Mouse (Mus musculus): Measurements from ENCODE around the gene Aak1. TPM values are rescaled to one million over a fixed set of nuclear protein-coding genes. Genes with fewer than 3 reads are reported as not detected.
"Not testable (repeated sequence)": the region's sequence is repeated elsewhere in the genome, so short reads cannot be mapped to it uniquely, and the experiment has no call there.

The Aak1 gene
- total RNA-seq, 2 experiments from 2014 or later: 4.4 to 10.4 TPM

DNA sequence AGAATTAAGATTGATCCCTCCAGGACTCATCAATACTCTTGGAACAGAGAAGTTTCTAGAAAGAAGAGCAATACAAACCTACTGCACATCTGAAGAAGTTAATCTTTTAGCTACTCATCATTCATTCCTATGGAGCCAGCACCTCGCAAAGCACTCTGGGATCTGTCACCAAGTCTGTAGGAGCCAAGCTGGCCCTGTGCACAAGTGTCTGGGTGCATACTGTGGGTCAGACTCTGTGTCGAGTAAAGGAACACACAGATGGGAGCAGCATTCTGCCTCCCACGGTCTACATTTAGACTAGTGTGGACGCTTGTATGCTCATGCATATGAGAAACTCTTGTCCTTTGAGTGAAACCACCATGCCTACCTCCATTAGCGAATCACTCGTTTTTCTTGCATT is 148.0 kb downstream of the Aak1 start:
- no peak for ATAC-seq (replicated peaks; ENCODE audit: low FRiP score, poor library complexity, severe bottlenecking)

DNA sequence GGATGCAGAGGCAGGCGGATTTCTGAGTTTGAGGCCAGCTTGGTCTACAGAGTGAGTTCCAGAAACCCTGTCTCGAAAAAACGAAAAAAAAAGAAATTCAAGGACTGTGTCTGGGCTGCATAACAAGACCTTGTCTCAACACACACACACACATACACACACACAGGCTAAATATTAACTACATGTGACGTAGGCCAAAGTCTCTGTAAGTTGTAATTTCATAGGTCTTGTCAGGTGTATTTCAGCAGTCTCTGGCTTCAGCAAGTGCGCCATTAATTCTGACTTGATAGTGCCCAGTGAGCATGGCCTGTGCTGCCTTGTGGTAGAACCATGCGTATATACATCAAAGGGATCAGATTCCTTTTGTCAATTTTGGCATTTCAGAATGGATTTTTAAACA is 152.7 kb downstream of the Aak1 start:
- ATAC-seq (replicated peaks; ENCODE audit: low FRiP score, poor library complexity, severe bottlenecking): no peak

DNA sequence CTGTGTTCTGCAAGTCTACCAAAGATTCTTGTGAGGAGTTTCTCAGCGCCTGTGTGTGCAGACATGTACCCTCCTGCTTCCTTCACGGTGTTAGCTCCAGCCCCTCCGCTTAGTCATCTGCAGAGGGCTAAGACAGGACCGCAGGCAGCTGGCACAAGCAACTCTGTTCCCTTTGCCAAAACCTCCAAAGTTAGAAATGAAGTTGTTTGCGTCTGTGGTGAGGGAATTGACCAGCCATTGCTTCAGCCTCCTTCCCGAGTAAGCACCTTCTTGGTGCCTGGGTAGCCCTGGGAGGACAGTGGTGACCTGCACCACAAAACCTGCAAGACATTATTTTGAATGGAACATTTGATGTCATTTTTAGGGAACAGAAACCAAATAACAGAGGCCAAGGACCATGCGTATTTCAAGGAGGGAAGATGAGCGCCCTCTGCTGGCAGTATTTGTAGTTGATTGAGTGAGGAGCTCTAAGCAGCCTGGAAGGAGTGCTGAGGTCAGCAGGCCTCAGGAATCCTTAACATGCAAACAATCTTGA is 153.3 kb downstream of the Aak1 start:
- ATAC-seq (replicated peaks; ENCODE audit: low FRiP score, poor library complexity, severe bottlenecking): peak; percentile 85

DNA sequence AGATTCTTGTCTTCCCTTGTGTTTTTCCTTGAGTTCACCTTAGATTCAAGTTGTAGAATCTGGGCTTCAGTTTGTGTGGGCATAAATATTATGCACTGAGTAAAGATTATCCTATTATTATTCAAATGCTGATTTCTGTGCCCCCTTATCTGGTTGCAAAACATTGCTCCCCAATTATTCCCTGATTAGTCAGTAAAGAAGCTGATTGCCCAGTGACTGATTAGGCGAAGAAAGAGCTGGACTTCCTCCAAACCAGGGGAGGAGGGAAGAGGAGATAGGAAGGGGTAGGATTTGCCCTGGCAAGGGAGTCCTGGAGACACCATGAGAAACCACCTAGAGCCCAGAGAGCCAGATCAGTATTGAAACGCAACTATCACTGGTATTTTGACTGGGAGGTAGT is 154.8 kb downstream of the Aak1 start:
- ATAC-seq (replicated peaks; ENCODE audit: low FRiP score, poor library complexity, severe bottlenecking): no peak

DNA sequence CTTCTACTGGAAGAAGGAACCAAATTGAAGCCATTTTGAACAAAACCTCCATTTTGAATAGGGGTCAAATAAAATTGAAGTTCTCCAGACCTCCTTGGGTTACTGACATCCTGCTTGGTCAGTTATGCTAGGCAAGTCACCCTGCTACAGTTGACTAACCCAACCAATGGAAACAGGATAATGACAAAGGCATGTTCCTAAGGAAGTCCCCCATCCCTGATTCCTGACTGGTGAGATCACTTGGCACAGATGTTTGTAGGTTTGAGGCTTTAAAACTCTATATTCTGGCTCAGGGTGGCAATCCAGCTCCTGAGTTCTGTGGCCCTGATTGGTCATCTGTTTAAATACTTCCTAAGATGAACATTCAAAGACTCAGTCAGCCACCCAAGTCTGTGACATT is 156.3 kb downstream of the Aak1 start:
- no peak for ATAC-seq (replicated peaks; ENCODE audit: low FRiP score, poor library complexity, severe bottlenecking)

DNA sequence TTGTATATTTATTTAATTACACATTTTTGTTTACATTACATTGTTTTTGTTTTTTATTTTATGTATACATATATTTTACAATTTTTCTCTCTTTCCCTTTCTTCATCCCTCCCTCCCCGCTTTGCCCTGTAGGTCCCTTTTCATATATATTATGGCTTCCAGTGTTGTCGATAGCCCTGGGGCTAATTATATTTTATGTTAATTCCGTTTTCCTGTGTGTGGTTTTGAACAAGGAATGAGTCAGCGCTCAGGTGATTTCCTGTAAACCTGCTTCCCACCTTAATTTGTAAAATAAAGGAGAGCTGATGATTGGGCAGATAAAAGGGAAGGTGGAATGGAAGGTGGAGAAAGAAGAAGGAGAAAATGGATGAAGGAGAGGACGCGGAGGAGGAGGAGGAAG is 159.6 kb downstream of the Aak1 start, which contains the start of gene Nfu1:
Gene Nfu1, plus strand, starts transcription at position 350 of the 400 bp plus-strand sequence.
- no peak for ATAC-seq (replicated peaks; ENCODE audit: low FRiP score, poor library complexity, severe bottlenecking)

DNA sequence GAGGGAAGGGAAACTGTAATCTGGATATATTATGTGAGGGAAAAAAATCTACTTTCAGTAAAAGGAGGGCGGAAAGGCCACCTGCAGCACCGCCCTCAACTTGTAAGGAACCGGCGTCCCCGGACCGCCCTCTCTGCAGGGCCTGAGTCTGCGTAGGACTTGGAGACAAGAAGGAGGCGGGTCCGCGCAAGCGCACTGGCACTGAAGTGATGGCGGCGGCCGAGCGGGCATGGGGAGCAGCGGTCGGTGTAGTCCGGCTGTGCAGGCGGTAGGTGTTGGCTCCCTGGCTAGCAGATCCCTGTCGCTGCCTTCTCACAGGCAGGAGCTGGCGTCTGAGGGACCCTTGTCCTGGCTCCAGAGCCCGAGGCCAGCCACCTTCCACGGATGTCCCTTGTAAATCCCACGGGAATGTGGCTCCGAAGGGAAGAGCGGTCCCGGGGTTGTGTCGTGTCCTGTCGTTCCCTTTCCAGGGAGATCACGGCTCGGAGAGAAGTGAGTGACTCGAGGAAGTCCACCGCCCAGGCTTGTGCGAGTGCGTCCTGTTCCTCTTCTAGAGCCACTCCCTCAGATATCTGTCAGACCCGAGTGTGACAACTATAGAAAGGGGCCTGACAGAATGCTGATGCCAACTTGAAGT is 160.5 kb downstream of the Aak1 start:
- peak; percentile 100 for ATAC-seq (replicated peaks; ENCODE audit: low FRiP score, poor library complexity, severe bottlenecking)

DNA sequence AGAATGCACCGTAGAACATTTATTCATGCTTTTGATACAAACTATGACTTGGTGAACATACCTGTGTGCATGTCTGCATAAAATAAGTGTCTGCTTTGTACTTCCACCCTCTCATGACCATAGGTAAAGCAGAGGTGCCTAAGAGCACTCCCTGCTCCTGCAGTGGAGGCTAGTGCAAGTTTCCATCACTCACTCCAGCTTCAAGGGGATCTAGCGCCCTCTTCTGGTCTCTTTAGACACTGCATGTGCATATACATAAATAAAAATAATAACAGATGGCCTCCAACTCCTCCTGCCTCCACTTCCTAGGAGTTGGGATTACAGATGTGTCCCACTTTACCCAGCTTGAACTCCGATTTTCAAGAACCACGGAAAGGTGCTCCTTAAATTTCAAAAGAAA is 167.6 kb downstream of the Aak1 start:
- ATAC-seq (replicated peaks; ENCODE audit: low FRiP score, poor library complexity, severe bottlenecking): peak; percentile 68

DNA sequence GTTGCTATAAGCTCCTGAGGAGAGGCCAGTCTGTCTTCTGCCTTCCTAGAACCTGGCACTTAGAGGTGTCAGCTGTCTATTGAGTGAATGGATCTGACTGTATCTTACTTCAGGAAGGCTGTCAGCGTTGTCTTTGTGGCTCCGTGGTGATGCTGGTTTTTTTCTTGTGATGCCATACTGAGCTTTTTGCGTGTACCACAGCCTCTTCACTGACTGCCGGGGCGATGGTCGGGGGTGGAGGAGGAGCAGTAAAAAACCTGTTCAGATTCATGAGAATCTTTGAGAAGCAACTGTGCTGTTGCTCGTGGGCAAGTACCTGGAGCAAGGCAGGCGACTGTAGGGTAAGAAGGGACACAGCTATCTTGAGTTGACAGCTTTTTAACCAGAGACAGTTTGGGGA is 169.6 kb downstream of the Aak1 start:
- no peak for ATAC-seq (replicated peaks; ENCODE audit: low FRiP score, poor library complexity, severe bottlenecking)

DNA sequence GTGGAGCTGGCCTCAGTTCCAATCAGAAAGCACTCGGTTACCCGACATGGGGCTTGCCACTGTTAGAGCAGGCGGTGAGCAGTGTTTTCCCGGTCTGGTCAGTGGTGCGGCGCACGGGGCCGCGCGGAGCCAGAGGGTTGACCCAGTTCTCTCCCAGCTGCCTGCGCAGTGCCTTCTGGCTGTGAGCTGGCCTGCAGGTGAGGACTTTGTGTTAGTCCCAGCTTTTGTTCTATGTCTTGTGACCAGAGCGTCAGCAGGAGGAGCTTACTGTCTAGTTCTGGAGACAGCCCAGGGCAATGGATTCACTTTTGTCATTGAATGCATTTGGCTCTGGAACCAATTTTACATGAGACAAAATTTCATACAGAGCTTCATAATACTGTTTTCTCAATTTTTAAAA is 172.5 kb downstream of the Aak1 start:
- ATAC-seq (replicated peaks; ENCODE audit: low FRiP score, poor library complexity, severe bottlenecking): no peak

DNA sequence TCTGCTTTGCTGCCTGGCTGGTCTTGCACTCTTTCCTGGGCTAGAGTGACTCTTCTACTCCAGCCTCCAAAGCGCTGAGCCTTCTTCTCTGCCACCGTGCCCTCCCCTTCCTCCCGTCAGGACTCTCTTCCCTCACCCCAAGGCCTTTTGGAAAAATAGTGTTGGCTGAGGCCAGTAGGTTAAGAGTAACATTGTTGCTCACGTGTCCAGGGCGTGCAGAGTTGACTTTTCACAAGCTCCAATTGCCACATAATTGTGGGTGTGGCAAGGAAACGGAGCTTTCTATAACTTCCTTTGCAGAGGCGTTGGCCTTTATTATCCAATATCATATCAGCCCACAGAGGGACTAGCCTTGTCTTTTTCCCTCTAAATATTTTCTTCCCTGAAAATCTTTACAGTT is 177.7 kb downstream of the Aak1 start:
- ATAC-seq (replicated peaks; ENCODE audit: low FRiP score, poor library complexity, severe bottlenecking): no peak

DNA sequence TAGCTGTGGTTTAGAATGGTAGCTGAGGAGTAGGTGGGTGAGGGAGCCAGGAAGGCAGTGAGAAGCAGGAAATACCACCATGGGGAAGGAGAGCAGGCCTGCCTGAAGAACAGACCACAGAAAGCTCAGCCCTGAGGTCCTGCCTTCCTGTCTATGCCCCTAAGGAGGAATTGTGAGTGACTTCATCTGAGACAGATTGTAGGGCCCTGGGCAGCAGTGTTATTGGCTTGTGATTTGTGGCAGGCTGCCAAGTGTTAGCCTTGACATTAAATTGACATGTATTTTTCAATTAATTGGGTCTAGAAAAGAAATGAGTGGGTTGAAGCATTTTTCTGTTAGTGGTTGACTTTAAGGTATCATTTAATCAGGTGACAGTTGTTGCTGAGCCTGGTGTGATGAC is 179.6 kb downstream of the Aak1 start:
- ATAC-seq (replicated peaks; ENCODE audit: low FRiP score, poor library complexity, severe bottlenecking): no peak

DNA sequence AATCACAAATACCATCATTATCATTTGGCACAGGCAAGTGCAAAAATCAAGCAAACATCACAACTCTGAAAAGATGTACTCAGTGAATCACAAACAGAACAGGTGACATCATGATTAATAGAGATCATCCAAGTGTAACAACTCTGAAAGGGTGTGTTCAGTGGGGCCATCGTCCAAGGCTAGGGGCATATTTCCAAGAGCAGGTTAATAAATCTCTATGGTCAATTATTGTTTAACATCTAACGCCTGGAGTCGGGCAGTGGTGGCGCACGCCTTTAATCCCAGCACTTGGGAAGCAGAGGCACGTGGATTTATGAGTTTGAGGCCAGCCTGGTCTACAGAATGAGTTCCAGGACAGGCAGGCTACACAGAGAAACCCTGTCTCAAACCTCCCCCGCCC is 182.0 kb downstream of the Aak1 start:
- ATAC-seq (replicated peaks; ENCODE audit: low FRiP score, poor library complexity, severe bottlenecking): not testable (repeated sequence)

DNA sequence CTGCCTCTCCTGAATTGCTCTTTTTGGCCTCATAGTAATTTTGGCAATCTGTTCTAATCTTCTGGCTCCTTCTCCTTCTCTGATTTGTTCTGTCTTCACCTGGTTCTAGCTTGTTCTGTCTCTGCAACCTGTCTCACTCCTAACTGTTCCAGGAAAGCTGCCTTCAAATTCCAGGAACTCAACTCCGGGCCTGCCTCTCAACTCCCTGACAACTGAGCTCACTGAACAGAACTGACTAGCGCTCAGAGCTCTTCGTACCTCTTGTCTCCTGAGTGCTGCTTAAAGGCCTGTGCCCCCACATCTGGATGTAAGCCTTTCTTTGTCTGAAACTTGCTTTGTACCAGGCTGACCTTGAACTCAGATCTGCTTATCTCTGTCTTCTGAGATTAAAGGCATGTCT is 183.1 kb downstream of the Aak1 start:
- ATAC-seq (replicated peaks; ENCODE audit: low FRiP score, poor library complexity, severe bottlenecking): no peak

DNA sequence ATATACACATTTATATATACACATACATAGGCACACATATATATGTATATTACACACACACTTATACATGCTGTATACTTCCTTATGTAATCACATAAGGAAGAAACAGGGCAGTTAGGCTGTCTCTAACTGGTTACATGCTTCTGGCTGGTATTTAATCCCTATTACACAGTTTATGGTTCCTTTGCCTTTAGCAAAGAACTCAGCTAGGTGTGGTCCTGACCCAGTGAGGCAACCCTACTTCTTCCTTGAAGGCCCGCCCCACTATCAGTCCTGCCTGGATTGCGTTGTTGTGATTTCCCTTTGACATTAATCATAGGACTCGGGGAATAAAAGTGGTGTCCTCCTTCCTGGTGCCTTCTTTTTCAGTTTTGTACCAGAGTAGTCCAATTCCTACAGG is 185.1 kb downstream of the Aak1 start:
- ATAC-seq (replicated peaks; ENCODE audit: low FRiP score, poor library complexity, severe bottlenecking): no peak

DNA sequence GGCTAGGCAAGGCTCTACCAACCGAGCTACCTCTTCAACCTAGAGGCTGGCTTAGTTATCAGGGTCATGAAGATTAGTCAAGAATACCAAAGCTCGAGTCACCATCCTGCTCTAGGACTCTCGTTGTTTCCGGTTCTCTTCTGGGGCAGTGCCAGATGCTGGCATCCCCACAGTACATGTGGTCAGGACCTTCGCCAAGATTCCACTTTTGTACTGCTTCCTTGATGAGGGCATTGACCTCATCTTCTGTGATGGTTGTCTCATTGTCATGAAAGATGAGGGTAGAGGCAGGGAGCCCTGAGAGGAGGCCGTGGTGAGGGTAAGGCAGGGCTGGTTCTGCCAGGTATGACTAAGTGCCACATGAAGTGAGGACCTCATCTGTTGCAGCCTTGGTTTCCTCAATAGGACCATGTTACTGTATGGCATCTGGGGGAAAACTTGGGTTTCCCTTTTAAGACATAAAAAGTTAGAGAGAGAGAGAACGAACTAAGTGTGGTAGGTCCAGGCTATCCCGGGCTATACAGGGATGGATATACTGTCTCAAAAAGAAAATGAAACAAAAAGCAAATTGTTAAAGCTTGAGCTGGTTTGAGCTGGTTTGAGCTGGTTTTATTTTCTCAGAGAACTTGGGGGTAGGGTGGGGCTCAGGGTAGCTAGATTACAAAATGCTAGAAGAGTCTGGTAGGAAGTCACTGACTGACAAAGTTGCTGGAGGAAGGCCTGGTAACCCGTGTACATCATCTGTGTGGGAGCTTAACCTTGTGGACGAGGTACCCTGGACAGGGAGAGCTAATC is 188.7 kb downstream of the Aak1 start:
- no peak for ATAC-seq (replicated peaks; ENCODE audit: low FRiP score, poor library complexity, severe bottlenecking)

DNA sequence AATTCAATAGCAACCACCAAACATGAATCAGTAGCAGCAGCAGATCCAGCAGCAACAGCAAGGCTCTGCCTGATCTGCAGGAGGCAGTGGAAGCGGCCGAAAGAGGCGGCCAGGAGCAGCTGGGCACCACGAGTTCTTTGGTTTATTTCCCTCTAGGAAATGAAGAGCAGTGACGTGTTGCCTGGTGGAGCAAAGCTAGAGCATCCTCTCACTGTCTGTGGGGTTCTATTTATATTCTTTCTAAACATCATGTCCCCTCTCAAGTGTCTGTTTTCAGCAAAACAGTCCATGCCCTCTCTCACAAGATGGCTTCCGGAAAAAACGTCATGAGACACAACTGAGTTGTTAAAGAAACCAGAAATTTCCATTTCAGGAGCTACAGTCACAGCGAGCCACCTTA is 189.8 kb downstream of the Aak1 start:
- no peak for ATAC-seq (replicated peaks; ENCODE audit: low FRiP score, poor library complexity, severe bottlenecking)

DNA sequence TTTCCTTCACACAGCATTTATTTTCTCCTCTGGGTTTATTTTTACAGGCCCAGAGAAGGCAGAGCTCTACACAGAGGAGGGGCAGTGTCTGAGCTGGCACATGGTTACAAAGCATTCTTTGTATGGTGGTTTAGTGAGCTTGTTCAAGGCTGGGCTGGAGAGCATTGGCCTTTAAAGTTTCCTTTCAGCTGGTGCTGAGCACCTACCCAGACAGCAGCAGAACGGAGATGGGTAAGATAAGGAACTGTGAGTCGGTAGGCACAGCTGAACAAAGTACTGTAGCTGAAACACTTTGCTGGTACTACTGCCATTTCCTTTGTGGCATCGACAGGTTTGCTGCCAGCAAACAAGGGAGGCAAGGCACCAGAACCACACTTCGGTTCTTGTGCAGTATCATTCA is 191.7 kb downstream of the Aak1 start:
- no peak for ATAC-seq (replicated peaks; ENCODE audit: low FRiP score, poor library complexity, severe bottlenecking)

DNA sequence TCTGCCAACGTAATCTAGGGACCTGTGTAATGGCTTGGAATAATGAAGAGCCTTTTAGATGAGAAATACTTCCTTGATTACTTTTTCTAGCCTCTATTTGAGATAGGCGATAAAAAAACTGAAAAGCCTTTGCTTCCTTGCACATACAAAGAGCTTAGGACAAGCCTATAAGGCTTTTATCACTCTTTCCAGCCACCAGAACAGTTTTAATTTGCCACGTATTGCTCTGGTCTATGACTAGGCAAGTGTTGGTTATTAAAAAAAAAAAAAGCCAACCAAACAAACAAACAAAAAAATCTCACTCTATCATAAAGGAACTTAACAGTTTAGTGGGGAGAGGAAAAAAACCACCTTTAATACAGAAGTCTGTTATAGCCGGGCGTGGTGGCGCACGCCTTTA is 192.1 kb downstream of the Aak1 start:
- no peak for ATAC-seq (replicated peaks; ENCODE audit: low FRiP score, poor library complexity, severe bottlenecking)

DNA sequence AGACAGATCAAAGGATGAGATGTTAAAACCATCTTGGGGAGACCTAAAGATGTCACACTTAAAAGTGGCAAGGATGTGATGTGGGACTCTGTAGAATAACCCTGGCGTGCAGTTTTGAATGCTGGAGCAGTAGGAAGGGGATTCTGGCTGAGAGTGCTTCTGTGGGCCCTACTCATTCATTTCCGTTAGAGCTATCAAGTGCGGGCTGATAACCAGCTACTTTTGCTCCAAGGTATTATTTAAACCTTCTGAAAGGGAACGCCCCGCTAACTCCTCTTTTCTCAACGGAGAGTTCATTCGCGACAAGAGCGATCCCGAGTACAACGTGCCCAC is 192.7 kb downstream of the Aak1 start:
- ATAC-seq (replicated peaks; ENCODE audit: low FRiP score, poor library complexity, severe bottlenecking): no peak; the same call in 1 of the 2 replicates

DNA sequence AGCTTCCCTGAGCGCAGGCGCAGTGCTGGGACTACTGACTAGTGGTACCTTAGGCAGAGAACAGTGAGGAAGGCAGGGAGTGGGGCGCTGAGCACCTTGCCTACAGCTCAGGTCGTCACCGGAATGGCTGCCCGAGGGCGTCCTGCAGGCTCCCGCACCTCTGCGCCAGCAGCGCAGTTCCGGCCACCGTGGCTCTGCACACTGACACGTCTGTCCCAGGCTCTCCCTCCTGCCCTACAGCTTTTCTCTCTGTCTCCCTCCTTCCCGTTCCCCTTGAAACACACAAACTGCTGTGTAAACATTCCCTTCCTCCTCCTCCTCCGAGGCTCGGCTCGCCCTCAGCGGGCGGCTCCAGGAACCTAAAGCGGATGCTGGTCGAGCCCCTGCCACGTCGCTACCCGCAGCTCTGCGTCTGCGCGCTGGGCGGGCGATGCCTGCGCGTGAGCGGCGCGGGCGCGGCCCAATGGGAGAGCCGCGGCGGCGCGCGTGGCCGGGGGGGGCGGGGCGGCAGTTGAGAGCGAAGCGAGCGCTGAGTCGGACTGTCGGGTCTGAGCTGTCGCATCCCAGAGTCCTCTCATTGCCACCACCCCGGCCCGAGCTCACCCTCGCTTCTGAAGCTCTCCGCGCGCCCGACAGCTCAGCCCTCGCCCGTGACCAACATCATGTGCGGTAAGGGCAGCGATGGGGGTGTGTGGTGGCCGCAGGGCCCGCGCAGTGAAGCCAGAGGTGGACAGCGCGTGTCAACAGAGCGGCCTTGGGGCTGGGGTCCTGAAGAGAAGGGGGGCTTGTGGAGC is 193.2 kb downstream of the Aak1 start, which contains the start of gene Gfpt1:
Gene Gfpt1, plus strand, starts transcription at position 510 of the 794 bp plus-strand sequence.
- peak; percentile 90 for ATAC-seq (replicated peaks; ENCODE audit: low FRiP score, poor library complexity, severe bottlenecking)
